Mouse (Mus musculus) heart, embryonic 11.5 days (tissue): ENCODE data around the gene Ccdc84. TPM values are rescaled to one million over a fixed set of nuclear protein-coding genes. Genes with fewer than 3 reads are reported as not detected.
"Not testable (repeated sequence)": the region's sequence is repeated elsewhere in the genome, so short reads cannot be mapped to it uniquely, and the experiment has no call there.

Experiments used
- ATAC-seq: fragments of 200-750 bp; cut with Nextera tagmentation; replicated peaks from 2 replicates; pipeline ENCODE4 v1.8.0; 2017; ENCODE audit warnings: moderate library complexity; ENCODE audit not compliant: insufficient number of reproducible peaks, low FRiP score, low TSS enrichment
- H3K27ac ChIP-seq: fragments of 300-500 bp; sonication (generic); 2 replicates; pipeline ENCODE4 v1.5.1; 2014; ENCODE audit warnings: mild to moderate bottlenecking, low read depth, low read length
- H3K27me3 ChIP-seq: fragments of 300-500 bp; sonication (generic); 2 replicates; pipeline ENCODE4 v1.6.1; 2014; ENCODE audit warnings: mild to moderate bottlenecking, low read length, mixed read lengths; ENCODE audit not compliant: control insufficient read depth, insufficient read depth
- H3K36me3 ChIP-seq: fragments of 300-500 bp; sonication (generic); 2 replicates; pipeline ENCODE4 v1.6.1; 2014; ENCODE audit warnings: mild to moderate bottlenecking, low read length, moderate library complexity, mixed read lengths; ENCODE audit not compliant: control insufficient read depth, insufficient read depth
- H3K4me1 ChIP-seq: fragments of 300-500 bp; sonication (generic); 2 replicates; pipeline ENCODE4 v1.6.1; 2014; ENCODE audit warnings: low read length; ENCODE audit not compliant: control insufficient read depth, insufficient read depth
- H3K4me2 ChIP-seq: fragments of 300-500 bp; sonication (generic); 2 replicates; pipeline ENCODE4 v1.6.1; 2014; ENCODE audit warnings: mild to moderate bottlenecking, moderate library complexity
- H3K4me3 ChIP-seq: fragments of 300-500 bp; sonication (generic); 2 replicates; pipeline ENCODE4 v1.5.1; 2014; ENCODE audit warnings: low read depth, low read length
- H3K9ac ChIP-seq: fragments of 300-500 bp; sonication (generic); 2 replicates; pipeline ENCODE4 v1.6.1; 2014; ENCODE audit warnings: mild to moderate bottlenecking, low read depth, low read length, moderate library complexity
- H3K9me3 ChIP-seq: fragments of 300-500 bp; sonication (generic); replicated peaks from 2 replicates; pipeline ENCODE4 v1.6.1; 2016; ENCODE audit warnings: low read length; ENCODE audit not compliant: control insufficient read depth
- WGBS: fragments of 180-500 bp; shearing (Covaris S2); extraction: QIAGEN DNeasy Blood & Tissue Kit; methylation state at CpG from one replicate; pipeline ENCODE4 v1.1.7; 2014; ENCODE audit not compliant: insufficient replicate concordance; 5-methylcytosine and 5-hydroxymethylcytosine counted together
- polyA plus RNA-seq: library from polyadenylated mRNA; unstranded; fragments of >200 nt; fragmentation: Nextera tagmentation; extraction: Ambion mirVana; gene quantifications from 2 replicates; pipeline ENCODE4 v1.2.1, GENCODE M21; 2014

The Ccdc84 gene
- polyA plus RNA-seq = 21.8 and 25.4 TPM in 2 replicates

DNA sequence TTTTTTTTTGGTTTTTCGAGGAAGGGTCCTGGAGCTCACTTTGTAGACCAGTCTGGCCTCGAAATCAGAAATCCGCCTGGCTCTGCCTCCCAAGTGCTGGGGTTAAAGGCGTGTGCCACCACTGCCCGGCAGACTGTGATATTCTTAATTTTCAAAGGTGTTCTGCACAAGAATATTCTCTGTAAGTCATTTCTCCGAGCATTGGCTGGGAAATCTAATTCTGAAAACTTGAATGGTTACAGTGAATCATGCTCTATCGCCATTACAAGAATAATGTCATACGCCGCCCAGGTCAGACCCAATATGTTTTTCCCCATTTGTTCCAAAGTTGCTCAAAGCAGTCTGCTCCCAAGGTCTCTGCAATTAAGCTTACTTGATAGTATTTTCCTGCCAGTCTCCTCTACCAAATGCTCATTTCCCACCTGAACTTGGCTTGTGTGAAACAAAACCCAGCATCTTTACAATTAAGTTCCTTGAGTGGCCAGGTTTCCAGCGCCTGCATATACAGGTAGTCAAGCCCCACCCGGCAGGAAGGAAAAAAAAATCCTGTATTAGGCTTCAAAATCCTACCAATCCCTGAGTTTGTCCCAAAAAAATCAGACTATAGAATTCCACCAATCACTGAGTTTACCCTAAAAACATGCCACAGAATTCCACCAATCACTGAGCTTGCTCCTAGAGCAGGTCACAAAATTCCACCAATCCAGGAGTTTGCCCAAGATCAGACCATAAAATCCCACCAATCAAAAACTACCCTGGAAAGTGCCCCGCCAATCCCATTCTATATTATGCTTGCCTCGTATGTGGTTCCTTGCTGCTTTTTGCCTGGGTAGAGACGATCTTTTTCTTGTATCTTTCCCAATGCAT is at the start of gene Ccdc84:
Gene Ccdc84, minus strand, starts transcription at position 51 of the 867 bp plus-strand sequence.
- Histone ChIP-seq H3K36me3 (no peaks in the 10 kb centered on the region), H3K9me3 (no peaks in the 10 kb centered on the region), H3K4me3 (peak within 1 kb of the TSS; percentile 70), H3K4me1 (peaks cover 5% of the 10 kb centered on the region), H3K27me3 (no peaks in the 10 kb centered on the region), H3K9ac (peak within 1 kb of the TSS; percentile 80), H3K27ac (peak within 1 kb of the TSS; percentile 54), H3K4me2 (peak within 1 kb of the TSS; percentile 94)
- ATAC-seq = no peak
- 74% methylated on average over 14 of the region's 14 CpGs for WGBS

DNA sequence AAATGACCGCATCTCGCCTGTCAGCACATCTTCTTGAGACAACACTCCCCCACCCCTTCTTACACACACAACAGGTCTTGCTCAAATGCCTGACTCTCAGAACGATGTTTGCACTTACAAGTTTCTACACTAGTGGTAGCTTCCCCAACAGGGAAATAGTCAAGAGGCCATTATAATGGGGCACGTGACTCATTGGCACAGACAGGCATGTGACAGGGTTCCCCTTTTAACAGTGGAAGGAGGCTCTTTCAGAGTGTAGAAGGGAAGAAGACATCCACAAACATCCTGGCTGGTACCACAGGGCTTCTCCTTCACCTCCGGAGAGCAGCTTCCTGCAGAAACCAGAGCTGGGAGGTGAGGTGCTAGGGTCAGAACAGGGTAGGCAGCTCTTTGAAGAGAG is 43.6 kb upstream of the Ccdc84 start:
- 74% methylated on average over 5 of the region's 5 CpGs for WGBS
- H3K27me3 ChIP-seq = peaks cover 11% of the 10 kb centered on the region
- no peaks in the 10 kb centered on the region for H3K36me3 ChIP-seq
- ATAC-seq = no peak
- H3K4me2 ChIP-seq = no peak overlapping the region
- H3K27ac ChIP-seq = no peak overlapping the region
- no peak overlapping the region for H3K9ac ChIP-seq
- H3K4me3 ChIP-seq = no peak overlapping the region
- no peaks in the 10 kb centered on the region for H3K9me3 ChIP-seq
- no peaks in the 10 kb centered on the region for H3K4me1 ChIP-seq

DNA sequence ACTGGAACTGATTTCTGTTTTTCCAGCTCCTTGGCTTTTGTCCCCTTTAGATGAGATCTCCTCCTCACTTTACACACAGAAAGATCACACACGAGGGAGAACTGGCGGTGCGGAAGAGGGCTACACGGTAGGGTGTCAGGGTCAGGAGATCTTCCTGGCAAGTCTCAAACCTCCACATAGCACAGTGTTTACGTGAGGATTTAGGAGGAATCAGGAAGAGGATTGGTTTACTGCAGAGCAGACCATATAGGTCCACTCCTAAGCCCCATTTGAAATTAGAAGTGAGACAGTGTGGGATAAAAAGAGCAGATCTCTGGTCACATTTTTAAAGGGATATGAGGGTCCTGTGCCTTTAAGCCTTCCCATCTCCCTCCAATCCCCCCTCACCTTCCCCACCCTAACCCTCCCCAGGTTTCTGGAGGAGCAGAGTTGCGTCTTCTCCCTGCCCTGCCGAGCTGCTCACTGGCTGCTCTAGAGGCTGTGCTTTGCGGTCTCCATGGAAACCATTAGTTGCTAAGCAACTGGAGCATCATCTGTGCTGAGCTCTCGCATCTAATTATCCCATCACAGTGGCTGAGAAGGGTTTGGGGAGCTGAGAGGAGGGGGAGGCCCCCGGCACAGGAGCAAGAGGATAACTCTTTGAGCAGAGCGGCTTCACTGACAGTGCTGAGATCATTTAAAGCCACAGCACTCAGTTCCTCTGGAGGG is 38.8 kb upstream of the Ccdc84 start:
- Histone ChIP-seq H3K9ac (no peak overlapping the region), H3K27ac (no peak overlapping the region), H3K27me3 (peaks cover 40% of the 10 kb centered on the region), H3K4me2 (no peak overlapping the region), H3K4me1 (0 out of 2 replicates have a peak, but pooled peaks cover 2% of the 10 kb centered on the region), H3K36me3 (no peaks in the 10 kb centered on the region), H3K9me3 (no peaks in the 10 kb centered on the region), H3K4me3 (no peak overlapping the region)
- no peak for ATAC-seq
- 17% methylated on average over 11 of the region's 11 CpGs for WGBS

DNA sequence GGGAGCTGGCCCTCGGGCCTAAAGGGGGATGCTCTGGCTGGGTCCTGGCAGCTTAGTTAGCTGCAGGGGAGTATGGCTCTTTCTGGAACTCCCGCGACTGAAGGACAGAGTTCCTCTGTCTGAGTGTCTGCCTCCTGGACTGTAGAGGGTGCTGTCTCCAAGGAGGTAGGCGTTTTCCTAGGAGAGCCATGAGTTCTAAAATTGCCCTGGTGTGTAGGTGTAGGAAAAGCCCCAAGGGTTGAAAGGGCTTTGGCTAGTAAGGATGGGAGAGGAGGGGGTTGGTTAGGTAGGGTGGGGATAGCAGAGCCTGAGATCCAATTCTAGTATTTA is 36.5 kb upstream of the Ccdc84 start, which contains the start of gene Upk2:
Gene Upk2, minus strand, starts transcription at position 86 of the 330 bp plus-strand sequence.
- H3K36me3 ChIP-seq = no peaks in the 10 kb centered on the region
- H3K9me3 ChIP-seq = no peaks in the 10 kb centered on the region
- peaks cover 40% of the 10 kb centered on the region for H3K27me3 ChIP-seq
- no peak within 1 kb of the TSS for H3K4me3 ChIP-seq
- H3K9ac ChIP-seq = 0 out of 2 replicates have a peak within 1 kb of the TSS, but pooled peaks have one; percentile 28
- H3K4me2 ChIP-seq = peak within 1 kb of the TSS; percentile 38
- ATAC-seq = 0 out of 2 replicates have a peak, but pooled peaks have one; percentile 6
- H3K4me1 ChIP-seq = 0 out of 2 replicates have a peak, but pooled peaks cover 2% of the 10 kb centered on the region
- no peak within 1 kb of the TSS for H3K27ac ChIP-seq
- 17% methylated on average over 4 of the region's 4 CpGs for WGBS

DNA sequence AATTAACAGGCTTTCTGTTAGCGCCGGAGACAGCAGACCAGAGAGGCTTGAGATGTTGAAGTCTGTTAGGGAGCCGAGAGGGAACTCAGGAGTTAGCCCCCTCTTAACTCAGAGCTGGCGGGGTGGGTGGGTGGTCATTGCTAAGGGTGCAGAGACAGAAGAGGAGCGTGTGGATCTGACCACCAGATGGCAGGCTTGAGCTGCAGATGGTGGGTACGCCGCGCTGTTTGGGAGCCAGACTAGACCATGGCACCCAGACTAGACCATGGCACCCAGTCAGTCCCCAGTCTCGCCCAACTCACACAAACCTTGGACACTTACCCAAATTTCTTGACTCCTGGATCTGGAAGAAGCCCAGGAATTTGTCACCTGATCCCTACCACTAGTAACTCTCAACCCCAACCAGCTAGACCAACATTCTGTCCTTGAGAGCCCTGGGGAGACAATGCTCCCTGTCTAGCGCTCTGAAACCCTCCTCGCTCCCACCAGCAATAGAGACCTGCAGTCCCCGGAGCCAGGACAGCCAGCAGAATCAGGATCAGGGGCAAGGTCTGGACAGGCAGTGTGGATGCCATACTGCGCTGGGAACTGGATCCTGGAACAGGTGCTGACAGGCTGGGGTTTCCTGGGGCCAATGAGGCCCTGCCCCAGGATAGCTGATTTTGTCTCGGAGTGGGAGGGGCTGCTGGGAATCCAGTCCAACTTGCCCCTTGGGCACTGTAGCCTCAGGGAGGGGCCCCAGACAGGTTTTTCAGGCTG is 35.9 kb upstream of the Ccdc84 start:
- Histone ChIP-seq H3K27me3 (peaks cover 40% of the 10 kb centered on the region), H3K4me2 (peak overlapping the region; percentile 38), H3K9ac (0 out of 2 replicates have a peak overlapping the region, but pooled peaks have one; percentile 28)

DNA sequence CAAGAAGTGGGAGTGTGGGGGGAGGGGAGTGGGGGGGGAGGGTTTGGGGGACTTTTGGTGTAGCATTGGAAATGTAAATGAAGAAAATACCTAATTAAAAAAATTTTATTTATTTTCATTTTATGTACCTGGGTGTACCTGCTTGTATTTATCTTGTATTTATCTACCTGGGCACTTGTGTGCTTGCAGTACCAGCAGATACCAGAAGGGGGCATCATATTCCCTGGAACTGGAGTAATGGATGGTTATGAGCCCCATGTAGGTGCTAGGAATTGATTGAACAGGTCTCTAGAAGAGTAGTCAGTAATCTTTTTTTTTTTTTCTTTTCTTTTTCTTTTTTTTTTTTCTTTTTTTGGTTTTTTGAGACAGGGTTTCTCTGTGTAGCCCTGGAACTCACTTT is 32.0 kb upstream of the Ccdc84 start:
- no peak for ATAC-seq
- H3K4me1 ChIP-seq = 0 out of 2 replicates have a peak, but pooled peaks cover 2% of the 10 kb centered on the region
- no peak overlapping the region for H3K4me3 ChIP-seq
- no peak overlapping the region for H3K27ac ChIP-seq
- H3K9ac ChIP-seq = no peak overlapping the region
- H3K36me3 ChIP-seq = no peaks in the 10 kb centered on the region
- H3K4me2 ChIP-seq = no peak overlapping the region
- H3K27me3 ChIP-seq = peaks cover 18% of the 10 kb centered on the region
- H3K9me3 ChIP-seq = no peaks in the 10 kb centered on the region

More for the DNA sequence above, 35.9 kb upstream of the Ccdc84 start:
- H3K4me3 ChIP-seq = no peak overlapping the region
- 7% methylated on average over 14 of the region's 14 CpGs for WGBS
- no peak overlapping the region for H3K27ac ChIP-seq
- no peaks in the 10 kb centered on the region for H3K36me3 ChIP-seq
- H3K9me3 ChIP-seq = no peaks in the 10 kb centered on the region
- H3K4me1 ChIP-seq = 0 out of 2 replicates have a peak, but pooled peaks cover 2% of the 10 kb centered on the region
- peak; percentile 80 for ATAC-seq

DNA sequence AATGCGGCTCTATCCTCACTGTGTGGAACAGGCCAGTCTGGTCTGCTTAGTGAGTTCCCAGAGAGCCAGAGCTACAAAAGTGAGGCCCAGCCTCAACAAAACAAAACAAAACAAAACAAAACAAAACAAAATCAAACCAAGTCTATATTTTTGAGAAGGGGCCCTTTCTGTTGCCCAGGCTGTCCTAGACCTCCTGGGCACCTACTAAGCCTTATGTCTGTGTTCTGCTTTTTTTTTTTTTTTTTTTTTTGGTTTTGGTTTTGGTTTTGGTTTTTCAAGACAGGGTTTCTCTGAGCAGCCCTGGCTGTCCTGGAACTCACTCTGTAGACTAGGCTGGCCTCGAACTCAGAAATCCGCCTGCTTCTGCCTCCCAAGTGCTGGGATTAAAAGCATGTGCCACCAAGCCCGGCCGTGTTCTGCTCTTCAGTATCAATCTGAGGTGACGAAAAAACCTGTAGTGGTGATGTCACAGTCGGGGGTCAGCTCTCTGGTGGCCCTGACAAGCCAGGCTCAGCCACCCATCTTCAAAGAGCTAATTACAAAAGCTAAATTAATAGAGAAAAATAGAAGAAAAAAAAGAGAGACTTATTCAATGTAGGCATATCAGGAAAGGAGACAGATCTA is 26.1 kb upstream of the Ccdc84 start:
- H3K27ac ChIP-seq, H3K9me3 ChIP-seq, H3K4me2 ChIP-seq, H3K4me1 ChIP-seq, H3K27me3 ChIP-seq, H3K9ac ChIP-seq, H3K4me3 ChIP-seq, ATAC-seq, H3K36me3 ChIP-seq: not testable (repeated sequence)
- WGBS = 71% methylated on average over 7 of the region's 7 CpGs

DNA sequence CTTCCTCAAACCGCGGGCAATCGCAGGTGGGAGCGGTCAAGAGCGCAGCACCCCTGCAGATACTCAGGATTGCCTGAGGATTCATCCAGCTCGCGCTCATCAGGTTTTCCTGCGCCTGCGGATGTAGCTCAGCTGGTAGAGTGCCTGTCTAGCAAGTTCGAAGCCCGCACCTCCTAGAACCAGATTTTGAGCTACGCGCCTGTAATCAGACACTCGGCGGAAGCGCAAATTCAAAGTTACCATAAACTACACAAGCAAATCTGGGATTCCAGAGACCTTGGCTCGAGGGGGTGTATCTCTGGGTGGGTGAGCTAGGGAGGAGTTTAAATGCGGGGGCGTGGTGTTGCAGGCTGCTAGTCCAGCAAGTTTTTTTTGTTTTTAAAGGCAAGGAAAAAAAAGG is 22.6 kb upstream of the Ccdc84 start, which contains the start of gene Foxr1:
Gene Foxr1, minus strand, starts transcription at position 176 of the 400 bp plus-strand sequence.
- no peak within 1 kb of the TSS for H3K4me3 ChIP-seq
- no peaks in the 10 kb centered on the region for H3K9me3 ChIP-seq
- no peak within 1 kb of the TSS for H3K9ac ChIP-seq
- H3K4me2 ChIP-seq = no peak within 1 kb of the TSS; the same call in 1 of the 2 replicates
- no peaks in the 10 kb centered on the region for H3K4me1 ChIP-seq
- H3K36me3 ChIP-seq = no peaks in the 10 kb centered on the region
- ATAC-seq = no peak
- H3K27me3 ChIP-seq = no peaks in the 10 kb centered on the region
- WGBS = 58% methylated on average over 19 of the region's 19 CpGs
- H3K27ac ChIP-seq = no peak within 1 kb of the TSS
